Mouse (Mus musculus) ES-E14 (cell line): Measurements from ENCODE around the gene P2rx1. TPM values are rescaled to one million over a fixed set of nuclear protein-coding genes. Genes with fewer than 3 reads are reported as not detected.

Source experiments
- DNase-seq: peaks from one replicate; pipeline ENCODE4 v3.0.0-alpha.2; 2013; ENCODE audit warnings: low read depth, low spot score
- H3K27ac ChIP-seq: 2 replicates; pipeline ENCODE4 v1.5.1; 2012; ENCODE audit warnings: low read depth, mild to moderate bottlenecking, low read length, moderate library complexity, mixed read lengths; ENCODE audit not compliant: poor library complexity, insufficient read depth, severe bottlenecking
- H3K36me3 ChIP-seq: 2 replicates; pipeline ENCODE4 v1.6.1; 2012; ENCODE audit warnings: mild to moderate bottlenecking, low read length, moderate library complexity, mixed read lengths; ENCODE audit not compliant: control insufficient read depth, poor library complexity, insufficient read depth, severe bottlenecking
- H3K4me1 ChIP-seq, 2 experiments: fragments of 150-350 bp in 1 of 2; sonication (generic) in 1 of 2; 2 replicates each; pipeline ENCODE4 v1.6.1; 2012; ENCODE audit warnings: low read length in 2 of 2, mild to moderate bottlenecking in 1 of 2, mixed read lengths in 1 of 2; ENCODE audit not compliant: control insufficient read depth in 2 of 2, insufficient read depth in 2 of 2, poor library complexity in 1 of 2
- H3K4me3 ChIP-seq, 2 experiments: fragments of 150-350 bp in 1 of 2; sonication (generic) in 1 of 2; 2 replicates each; pipeline ENCODE4 v1.5.1; 2012; ENCODE audit warnings: low read length in 2 of 2, low read depth in 1 of 2, mild to moderate bottlenecking in 1 of 2, mixed read lengths in 1 of 2; ENCODE audit not compliant: insufficient read depth in 1 of 2, poor library complexity in 1 of 2, severe bottlenecking in 1 of 2
- H3K9ac ChIP-seq: 2 replicates; pipeline ENCODE4 v1.6.1; 2012; ENCODE audit warnings: low read depth, mild to moderate bottlenecking, low read length, mixed read lengths; ENCODE audit not compliant: poor library complexity, insufficient read depth, severe bottlenecking
- H3K9me3 ChIP-seq: fragments of 150-350 bp; sonication (generic); 2 replicates; pipeline ENCODE4 v1.6.1; 2012; ENCODE audit warnings: low read depth, mild to moderate bottlenecking, low read length; ENCODE audit not compliant: control insufficient read depth, insufficient read depth
- CHD2 ChIP-seq: IDR thresholded peaks from 2 replicates; pipeline ENCODE4 v1.6.1; 2014; ENCODE audit warnings: mild to moderate bottlenecking, low read depth, low read length, inconsistent platforms
- HCFC1 ChIP-seq: IDR thresholded peaks from 2 replicates; pipeline ENCODE4 v1.6.1; 2012; ENCODE audit warnings: low read length, inconsistent platforms, borderline replicate concordance; ENCODE audit not compliant: insufficient read depth
- MAFK ChIP-seq: IDR thresholded peaks from 2 replicates; pipeline ENCODE4 v1.6.1; 2014; ENCODE audit warnings: mild to moderate bottlenecking, low read depth, low read length, inconsistent platforms; ENCODE audit not compliant: insufficient read depth
- ZC3H11A ChIP-seq: IDR thresholded peaks from 2 replicates; pipeline ENCODE4 v1.6.1; 2012; ENCODE audit warnings: low read depth, mild to moderate bottlenecking, inconsistent platforms, low read length, borderline replicate concordance
- ZNF384 ChIP-seq: IDR thresholded peaks from 2 replicates; pipeline ENCODE4 v1.6.1; 2012; ENCODE audit warnings: low read depth, low read length, inconsistent platforms
- in situ Hi-C, 2 experiments: fragments of 600-800 bp; cut with MboI; formaldehyde crosslinking; loops; one replicate each; pipeline ENCODE4 v1.15.1; 2025; ENCODE audit warnings: low sequenced_read_pairs in 2 of 2, inconsistent platforms in 1 of 2; ENCODE audit not compliant: unreplicated experiment in 2 of 2
- total RNA-seq: library from RNA; depleted of rRNA; stranded (reverse); fragments of 300-350 nt; gene quantifications from 2 replicates; pipeline ENCODE4 v1.2.3, GENCODE M21; 2012; rRNA removed

Gene P2rx1
- total RNA-seq, 1 experiment = 0.36 TPM

- H3K9ac ChIP-seq = no peak overlapping the region
- no peak overlapping the region for H3K27ac ChIP-seq
- in situ Hi-C loops = no loop called here
- no peak overlapping the region for H3K4me3 ChIP-seq
- H3K36me3 ChIP-seq = peaks cover 11% of the 10 kb centered on the region
- H3K9me3 ChIP-seq = no peaks in the 10 kb centered on the region
- peaks cover 2 to 7% of the 10 kb centered on the region in 2 experiments; a peak in 2 of 4 replicates for H3K4me1 ChIP-seq
- TF ChIP-seq MAFK (no peak), ZC3H11A (no peak), ZNF384 (no peak), CHD2 (no peak), HCFC1 (no peak)
- DNase-seq = no peak
Observed at GRCm38 (mm10) chr11:73052795-73053194, 53.9 kb downstream of the P2rx1 start.

GRCm38 (mm10) chr11:73057701-73058100, 58.8 kb downstream of the P2rx1 start:
- in situ Hi-C loops = no loop called here
- H3K4me3 ChIP-seq = no peak overlapping the region
- H3K9me3 ChIP-seq = no peaks in the 10 kb centered on the region
- TF ChIP-seq MAFK (no peak), ZC3H11A (no peak), CHD2 (no peak), ZNF384 (no peak), HCFC1 (no peak)
- no peak overlapping the region for H3K27ac ChIP-seq
- no peak overlapping the region for H3K9ac ChIP-seq
- DNase-seq = no peak
- peaks cover 7% of the 10 kb centered on the region for H3K36me3 ChIP-seq
- no peaks in the 10 kb centered on the region for H3K4me1 ChIP-seq

- no peaks in the 10 kb centered on the region for H3K9me3 ChIP-seq
- TF ChIP-seq HCFC1 = no peak
- TF ChIP-seq ZC3H11A = no peak
- TF ChIP-seq MAFK = no peak
- TF ChIP-seq CHD2 = no peak
- no peak for TF ChIP-seq ZNF384
- H3K4me1 ChIP-seq = no peaks in the 10 kb centered on the region
- H3K4me3 ChIP-seq = no peak overlapping the region
- H3K36me3 ChIP-seq = peaks cover 2% of the 10 kb centered on the region; the same call in 1 of the 2 replicates
- H3K9ac ChIP-seq = no peak overlapping the region
- no peak for DNase-seq
- H3K27ac ChIP-seq = no peak overlapping the region
- in situ Hi-C loops = no loop called here
Observed at GRCm38 (mm10) chr11:73059630-73060029, 60.7 kb downstream of the P2rx1 start.

GRCm38 (mm10) chr11:73061413-73061812, 62.5 kb downstream of the P2rx1 start:
- Histone ChIP-seq H3K36me3 (peaks cover 7% of the 10 kb centered on the region), H3K9me3 (no peaks in the 10 kb centered on the region), H3K9ac (no peak overlapping the region), H3K27ac (no peak overlapping the region), H3K4me3 (no peak overlapping the region), H3K4me1 (no peaks in the 10 kb centered on the region)
- TF ChIP-seq ZNF384 (no peak), CHD2 (no peak), MAFK (no peak), HCFC1 (no peak), ZC3H11A (no peak)
- DNase-seq = no peak
- in situ Hi-C loops = no loop called here

Other genes with a start within 250 kb of the P2rx1 start
- 5.1 and 5.8 TPM in 2 replicates for gene Cyb5d2, start 203.0 kb upstream of the P2rx1 start, total RNA-seq
- 22.3 and 23.0 TPM in 2 replicates for gene Zzef1, start 202.9 kb upstream of the P2rx1 start, total RNA-seq
- 10.7 and 17.4 TPM in 2 replicates for gene Atp2a3, start 37.9 kb upstream of the P2rx1 start, total RNA-seq
- gene Camkk1, start 19.9 kb downstream of the P2rx1 start, total RNA-seq = 4.3 and 4.5 TPM in 2 replicates
- 9.6 and 10.4 TPM in 2 replicates for gene Ncbp3, start 48.7 kb downstream of the P2rx1 start, total RNA-seq
- gene Itgae, start 91.5 kb downstream of the P2rx1 start, total RNA-seq = 0.45 and 0.85 TPM in 2 replicates
- 19.7 and 25.5 TPM in 2 replicates for gene Haspin, start 139.2 kb downstream of the P2rx1 start, total RNA-seq
- 1.7 and 1.9 TPM in 2 replicates for gene P2rx5, start 161.3 kb downstream of the P2rx1 start, total RNA-seq
- 80.7 and 95.4 TPM in 2 replicates for gene Emc6, start 177.9 kb downstream of the P2rx1 start, total RNA-seq
- gene Tax1bp3, start 178.0 kb downstream of the P2rx1 start, total RNA-seq = 18.4 and 55.0 TPM in 2 replicates
- gene Ctns, start 199.9 kb downstream of the P2rx1 start, total RNA-seq = 15.8 and 22.1 TPM in 2 replicates
- 1.3 and 2.3 TPM in 2 replicates for gene Shpk, start 200.4 kb downstream of the P2rx1 start, total RNA-seq
- gene Trpv1, start 235.2 kb downstream of the P2rx1 start, total RNA-seq = 0.16 and 0.22 TPM in 2 replicates